Mouse (Mus musculus): ENCODE measurements at regions not wholly inside any gene's neighbourhood (a gene's known extent, or its start where the extent isn't known, plus 50 kb on each side); places are given as distances from the start of the nearest gene placed in this dataset.

- intact Hi-C loops (cut with DNase I): no loop called here
- no peak for DNase-seq
Observed at GRCm38 (mm10) chr12:60872381-60872780, 650.6 kb upstream of the Lrfn5 start.

GRCm38 (mm10) chr12:60892408-60892807, 630.5 kb upstream of the Lrfn5 start:
- DNase-seq: no peak
- intact Hi-C loops (cut with DNase I): no loop called here

- intact Hi-C loops (cut with DNase I): no loop called here
- peak; percentile 5 for DNase-seq
Observed at GRCm38 (mm10) chr12:60894506-60894905, 628.4 kb upstream of the Lrfn5 start.

GRCm38 (mm10) chr12:60932029-60932428, 590.9 kb upstream of the Lrfn5 start:
- intact Hi-C loops (cut with DNase I): no loop called here
- DNase-seq: no peak

GRCm38 (mm10) chr12:60967424-60967823, 555.5 kb upstream of the Lrfn5 start:
- DNase-seq: no peak
- intact Hi-C loops (cut with DNase I): no loop called here

- no peak for DNase-seq
- intact Hi-C loops (cut with DNase I): no loop called here
Observed at GRCm38 (mm10) chr12:60978441-60978840, 544.5 kb upstream of the Lrfn5 start.
